Mouse (Mus musculus) testis, adult 2 months (tissue): ENCODE results near the gene Znrf4.

Experiments used
- CTCF ChIP-seq: fragments of 200-500 bp; IDR thresholded peaks from 2 replicates; pipeline ENCODE4 v1.5.1; 2012; ENCODE audit warnings: low read depth, mild to moderate bottlenecking, inconsistent platforms, low read length, moderate library complexity; ENCODE audit not compliant: control insufficient read depth, insufficient read depth, insufficient replicate concordance
- POLR2A ChIP-seq: fragments of 200-500 bp; IDR thresholded peaks from 2 replicates; pipeline ENCODE4 v1.6.1; 2012; ENCODE audit warnings: low read depth, mild to moderate bottlenecking, inconsistent platforms, low read length, moderate library complexity; ENCODE audit not compliant: control insufficient read depth

DNA sequence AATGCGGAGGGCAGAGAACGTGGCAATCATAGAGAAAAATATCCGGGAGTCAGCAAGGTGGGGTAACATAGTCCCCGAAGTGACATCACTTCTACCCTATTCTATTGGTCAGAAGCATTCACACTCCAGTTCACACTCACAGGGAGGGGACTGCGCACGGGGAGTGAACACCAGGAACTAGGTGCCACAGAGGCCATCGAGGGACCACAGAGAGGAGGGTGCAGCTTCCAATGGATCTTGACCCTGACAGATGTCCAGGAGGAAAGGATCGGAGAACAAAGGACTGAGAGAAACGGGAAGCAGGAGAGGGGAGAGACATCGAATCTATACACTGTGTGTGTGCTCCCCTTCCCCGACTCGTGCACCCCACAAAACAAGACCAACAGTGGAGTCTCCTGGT is 2.7 kb upstream of the Znrf4 start:
- TF ChIP-seq CTCF, result no peak
- no peak for TF ChIP-seq POLR2A
